8 mouse cellular contexts compared by ENCODE assay signal in genomic region chr13:97008266-97009153, GRCm38 (mm10). TPM values are rescaled to one million over a fixed set of nuclear protein-coding genes. Genes with fewer than 3 reads are reported as not detected.
DNase-seq lines count a peak whose midpoint lies in the region; ATAC-seq and TF ChIP-seq lines count a peak whose summit lies in the region.

No protein-coding gene starts in this region.

- H3K9ac ChIP-seq in forebrain, embryonic 13.5 days, result peak overlapping the region; percentile 73
- peak overlapping the region; percentile 71 for H3K9ac ChIP-seq in midbrain, embryonic 13.5 days (replicated peaks)

- TF ChIP-seq POLR2A in kidney, adult 2 months (IDR thresholded peaks at IDR 0.05; ENCODE audit: low read depth, low read length), result no peak

- 2% methylated on average over 19 of the region's 19 CpGs for WGBS in kidney, adult 2 months
- WGBS in forebrain, embryonic 13.5 days, result 2% methylated on average over 19 of the region's 19 CpGs
- WGBS in limb, embryonic 10.5 days, result 2% methylated on average over 19 of the region's 19 CpGs
- 3% methylated on average over 19 of the region's 19 CpGs for WGBS in midbrain, embryonic 13.5 days

- H3K4me2 ChIP-seq in forebrain, embryonic 13.5 days, result peak overlapping the region; percentile 74
- peak overlapping the region; percentile 68 for H3K4me2 ChIP-seq in midbrain, embryonic 13.5 days (replicated peaks)

- peak; percentile 51 for DNase-seq in kidney, adult 2 months
- no peak for DNase-seq in kidney, postnatal 10 days
- DNase-seq in brain, embryonic 18.5 days (ENCODE audit: low read depth, low spot score), result peak; percentile 67
- peak; percentile 43 for DNase-seq in induced T-regulatory cell, adult 2 months (ENCODE audit: low read depth)
- DNase-seq in limb, embryonic 10.5 days (ENCODE audit: low spot score), result peak; percentile 57
- peak; percentile 28 for DNase-seq in thymus, postnatal 4 days

- H3K27me3 ChIP-seq in kidney, adult 2 months (replicated peaks; ENCODE audit: control insufficient read depth, insufficient read depth, low read length), result no peaks in the 10 kb centered on the region
- H3K27me3 ChIP-seq in forebrain, embryonic 13.5 days, result no peaks in the 10 kb centered on the region
- 0 out of 2 replicates have a peak, but pooled peaks cover 11% of the 10 kb centered on the region for H3K27me3 ChIP-seq in limb, embryonic 10.5 days (ENCODE audit: low read depth, poor library complexity, severe bottlenecking)
- H3K27me3 ChIP-seq in midbrain, embryonic 13.5 days, result no peaks in the 10 kb centered on the region

- H3K4me1 ChIP-seq in kidney, adult 2 months (ENCODE audit: control insufficient read depth, insufficient read depth, low read length), result no peaks in the 10 kb centered on the region
- H3K4me1 ChIP-seq in forebrain, embryonic 13.5 days, result no peaks in the 10 kb centered on the region
- H3K4me1 ChIP-seq in limb, embryonic 10.5 days, result peaks cover 14% of the 10 kb centered on the region; the same call in 1 of the 2 replicates
- 0 out of 2 replicates have a peak, but pooled peaks cover 5% of the 10 kb centered on the region for H3K4me1 ChIP-seq in midbrain, embryonic 13.5 days (replicated peaks)

- TF ChIP-seq CTCF in kidney, adult 2 months (conservative IDR thresholded peaks at IDR 0.05; ENCODE audit: insufficient read depth, insufficient read length, low read depth, low read length), result no peak

- ATAC-seq in forebrain, embryonic 13.5 days, result peak; percentile 91
- peak; percentile 85 for ATAC-seq in midbrain, embryonic 13.5 days

- H3K4me3 ChIP-seq in kidney, adult 2 months (ENCODE audit: insufficient read depth, low read depth, low read length), result peak overlapping the region; percentile 57
- peak overlapping the region; percentile 40 for H3K4me3 ChIP-seq in forebrain, embryonic 13.5 days
- H3K4me3 ChIP-seq in limb, embryonic 10.5 days, result peak overlapping the region; percentile 51
- H3K4me3 ChIP-seq in midbrain, embryonic 13.5 days (replicated peaks), result peak overlapping the region; percentile 40

- no peaks in the 10 kb centered on the region for H3K36me3 ChIP-seq in kidney, adult 2 months (ENCODE audit: control insufficient read depth, insufficient read depth, low read length)
- no peaks in the 10 kb centered on the region for H3K36me3 ChIP-seq in forebrain, embryonic 13.5 days (ENCODE audit: poor library complexity, severe bottlenecking)
- H3K36me3 ChIP-seq in limb, embryonic 10.5 days, result no peaks in the 10 kb centered on the region
- H3K36me3 ChIP-seq in midbrain, embryonic 13.5 days, result no peaks in the 10 kb centered on the region

- H3K27ac ChIP-seq in kidney, adult 2 months (ENCODE audit: insufficient read depth, low read depth, low read length), result no peak overlapping the region
- peak overlapping the region; percentile 52; the same call in 1 of the 2 replicates for H3K27ac ChIP-seq in forebrain, embryonic 13.5 days
- H3K27ac ChIP-seq in limb, embryonic 10.5 days, result peak overlapping the region; percentile 63
- peak overlapping the region; percentile 59 for H3K27ac ChIP-seq in midbrain, embryonic 13.5 days

- no peaks in the 10 kb centered on the region for H3K9me3 ChIP-seq in forebrain, embryonic 13.5 days (replicated peaks)
- H3K9me3 ChIP-seq in limb, embryonic 10.5 days (replicated peaks), result no peaks in the 10 kb centered on the region
- no peaks in the 10 kb centered on the region for H3K9me3 ChIP-seq in midbrain, embryonic 13.5 days

RNA-seq across cellular contexts. Expression of gene 1700029F12Rik, which starts 25.7 kb away (rescaled TPM):
- 0.22 and 0.49 TPM in 2 replicates for polyA plus RNA-seq in kidney, adult 2 months (2012; rRNA removed)
- not detected in 2 replicates for polyA plus RNA-seq in forebrain, embryonic 13.5 days (2015; fragmentation: Nextera tagmentation; extraction: Ambion mirVana)
- polyA plus RNA-seq in limb, embryonic 10.5 days (2016; fragmentation: Nextera tagmentation; extraction: Ambion mirVana), result not detected in 2 replicates
- polyA plus RNA-seq in midbrain, embryonic 13.5 days (2015; fragmentation: Nextera tagmentation; extraction: Ambion mirVana), result not detected in 2 replicates

RNA-seq across cellular contexts. Expression of gene Fam169a, which starts 58.6 kb away (rescaled TPM):
- 0.06 and 0.23 TPM in 2 replicates for polyA plus RNA-seq in kidney, adult 2 months (2012; rRNA removed)
- polyA plus RNA-seq in forebrain, embryonic 13.5 days (2015; fragmentation: Nextera tagmentation; extraction: Ambion mirVana), result 9.5 and 10.8 TPM in 2 replicates
- polyA plus RNA-seq in limb, embryonic 10.5 days (2016; fragmentation: Nextera tagmentation; extraction: Ambion mirVana), result 7.5 and 7.8 TPM in 2 replicates
- polyA plus RNA-seq in midbrain, embryonic 13.5 days (2015; fragmentation: Nextera tagmentation; extraction: Ambion mirVana), result 18.6 and 18.8 TPM in 2 replicates
